Mouse (Mus musculus): ENCODE measurements around the gene Slc7a15. TPM values are rescaled to one million over a fixed set of nuclear protein-coding genes. Genes with fewer than 3 reads are reported as not detected.

Gene Slc7a15
- total and polyA plus RNA-seq, 3 experiments, result not detected

DNA sequence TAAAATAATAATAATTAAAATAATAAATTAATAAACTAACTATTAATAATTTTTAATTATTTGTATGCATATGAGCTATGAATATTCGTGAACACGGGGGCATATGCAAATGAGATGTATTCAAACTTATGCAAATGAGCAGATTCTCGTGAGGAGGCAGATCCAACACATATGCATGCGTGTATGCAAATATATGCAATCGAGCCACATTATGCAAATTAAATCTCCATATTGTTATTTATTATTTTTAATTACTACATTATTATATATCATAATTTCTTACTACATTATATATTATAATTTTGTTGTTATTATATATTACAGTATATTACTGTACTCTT is 21.8 kb upstream of the Slc7a15 start:
- Histone ChIP-seq H3K27me3 (ENCODE audit: control insufficient read depth in 1 of 2, insufficient read depth in 2 of 2, low read length in 2 of 2) (no peaks in the 10 kb centered on the region), H3K4me3 (ENCODE audit: control insufficient read depth in 1 of 2, insufficient read depth in 1 of 2, low read depth in 2 of 2, low read length in 2 of 2) (no peak overlapping the region), H3K9ac (ENCODE audit: control insufficient read depth, low read depth, low read length, poor library complexity, severe bottlenecking) (no peak overlapping the region), H3K79me2 (ENCODE audit: control insufficient read depth, insufficient read depth, low read length, poor library complexity) (no peaks in the 10 kb centered on the region), H3K9me3 (replicated peaks; ENCODE audit: insufficient read depth, low read length) (no peaks in the 10 kb centered on the region), H3K4me1 (ENCODE audit: control insufficient read depth in 1 of 2, insufficient read depth in 2 of 2, low read length in 2 of 2) (no peaks in the 10 kb centered on the region), H3K36me3 (ENCODE audit: control insufficient read depth in 1 of 2, insufficient read depth in 2 of 2, low read length in 2 of 2) (no peaks in the 10 kb centered on the region), H3K27ac (ENCODE audit: control insufficient read depth, low read depth, low read length) (no peak overlapping the region)
- no peak for DNase-seq (ENCODE audit: low read depth, low spot score)
- TF ChIP-seq MAX (IDR thresholded peaks at IDR 0.05; ENCODE audit: low read length) (no peak), E2F4 (IDR thresholded peaks at IDR 0.05; ENCODE audit: borderline replicate concordance, low read depth, low read length) (no peak), TCF12 (IDR thresholded peaks at IDR 0.05; ENCODE audit: low read depth, low read length) (no peak), ETS1 (IDR thresholded peaks at IDR 0.05; ENCODE audit: low read depth, low read length) (no peak), GATA1 (IDR thresholded peaks at IDR 0.05; ENCODE audit: low read depth, low read length) (no peak), RCOR1 (IDR thresholded peaks at IDR 0.05; ENCODE audit: low read depth, low read length) (no peak), CTCF (IDR thresholded peaks at IDR 0.05 in 2 of 3, conservative IDR thresholded peaks at IDR 0.05 in 1 of 3; ENCODE audit: control insufficient read depth in 1 of 3, insufficient read depth in 1 of 3, low read depth in 2 of 3, low read length in 3 of 3, poor library complexity in 1 of 3, severe bottlenecking in 1 of 3) (no peak), EP300 (IDR thresholded peaks at IDR 0.05; ENCODE audit: low read depth in 1 of 2, low read length in 2 of 2) (no peak)

DNA sequence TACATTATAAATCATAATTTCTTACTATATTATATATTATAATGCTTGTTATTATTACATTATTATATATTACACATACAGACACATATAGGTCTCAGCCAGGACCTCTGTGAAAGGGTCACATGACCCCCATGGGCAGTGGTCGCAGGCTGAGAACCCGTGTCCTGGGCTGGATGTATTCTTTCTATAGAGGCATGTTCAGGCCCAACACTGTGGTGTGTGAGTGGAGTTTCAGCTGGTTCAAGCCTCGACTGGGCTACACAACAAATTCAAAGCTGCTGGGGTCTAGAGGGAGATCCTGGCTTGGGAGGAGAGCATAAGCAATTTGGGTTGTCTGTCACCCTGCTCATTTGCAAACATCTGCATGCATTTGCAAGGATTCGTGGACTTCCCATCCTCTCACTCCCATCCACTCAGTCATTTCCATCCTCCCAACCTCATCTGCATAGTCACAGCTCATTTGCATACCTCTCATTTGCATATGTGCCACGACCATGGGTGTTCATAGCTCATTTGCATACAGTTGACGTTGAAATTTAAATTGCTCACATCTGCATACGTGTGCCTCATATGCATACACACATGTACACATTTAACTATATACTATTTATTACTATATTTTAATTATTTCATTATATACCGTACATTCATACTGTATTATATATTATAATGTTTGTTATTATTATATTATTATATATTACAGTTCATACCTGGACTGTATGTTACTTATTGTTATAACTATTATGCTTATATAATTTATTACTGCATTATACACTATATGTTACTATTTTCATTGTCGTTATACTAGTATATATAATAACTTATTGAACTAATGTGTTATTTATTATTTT is 21.2 kb upstream of the Slc7a15 start:
- no peaks in the 10 kb centered on the region for H3K79me2 ChIP-seq (ENCODE audit: control insufficient read depth, insufficient read depth, low read length, poor library complexity)
- H3K27me3 ChIP-seq (ENCODE audit: control insufficient read depth in 1 of 2, insufficient read depth in 2 of 2, low read length in 2 of 2), result no peaks in the 10 kb centered on the region
- H3K4me3 ChIP-seq (ENCODE audit: control insufficient read depth in 1 of 2, insufficient read depth in 1 of 2, low read depth in 2 of 2, low read length in 2 of 2), result no peak overlapping the region
- no peaks in the 10 kb centered on the region for H3K9me3 ChIP-seq (replicated peaks; ENCODE audit: insufficient read depth, low read length)
- no peaks in the 10 kb centered on the region for H3K4me1 ChIP-seq (ENCODE audit: control insufficient read depth in 1 of 2, insufficient read depth in 2 of 2, low read length in 2 of 2)
- H3K36me3 ChIP-seq (ENCODE audit: control insufficient read depth in 1 of 2, insufficient read depth in 2 of 2, low read length in 2 of 2), result no peaks in the 10 kb centered on the region
- TF ChIP-seq KAT2A (conservative IDR thresholded peaks at IDR 0.05; ENCODE audit: low read depth, low read length) (no peak), RCOR1 (IDR thresholded peaks at IDR 0.05; ENCODE audit: low read depth, low read length) (no peak), ETS1 (IDR thresholded peaks at IDR 0.05; ENCODE audit: low read depth, low read length) (no peak), MAX (IDR thresholded peaks at IDR 0.05; ENCODE audit: low read length) (no peak), MYC (IDR thresholded peaks at IDR 0.05; ENCODE audit: low read depth, low read length) (no peak), MEF2A (IDR thresholded peaks at IDR 0.05; ENCODE audit: extremely low read depth, insufficient replicate concordance, low read depth, low read length, poor library complexity, severe bottlenecking) (no peak), ZC3H11A (IDR thresholded peaks at IDR 0.05; ENCODE audit: low read depth, low read length) (no peak), BHLHE40 (IDR thresholded peaks at IDR 0.05; ENCODE audit: borderline replicate concordance, low read depth, low read length) (no peak), GABPA (IDR thresholded peaks at IDR 0.05; ENCODE audit: low read depth, low read length) (no peak)
- DNase-seq (ENCODE audit: low read depth, low spot score), result no peak
- H3K27ac ChIP-seq (ENCODE audit: control insufficient read depth, low read depth, low read length), result no peak overlapping the region
- H3K9ac ChIP-seq (ENCODE audit: control insufficient read depth, low read depth, low read length, poor library complexity, severe bottlenecking), result no peak overlapping the region

Data from MEL (cell line).